Mouse (Mus musculus) testis, adult 2 months (tissue): ENCODE measurements around the gene Sidt1. TPM values are rescaled to one million over a fixed set of nuclear protein-coding genes. Genes with fewer than 3 reads are reported as not detected.
A peak's percentile ranks its signal among the peaks of the same experiment; 100 is the strongest.

ENCODE experiments used
- H3K27ac ChIP-seq: fragments of 200-500 bp; 2 replicates; pipeline ENCODE4 v1.5.1; 2012; ENCODE audit warnings: low read depth, low read length; ENCODE audit not compliant: control insufficient read depth, insufficient read depth
- H3K27me3 ChIP-seq: fragments of 200-500 bp; 2 replicates; pipeline ENCODE4 v1.6.1; 2012; ENCODE audit warnings: mild to moderate bottlenecking, low read length, moderate library complexity; ENCODE audit not compliant: control insufficient read depth, insufficient read depth
- H3K36me3 ChIP-seq: fragments of 200-500 bp; 2 replicates; pipeline ENCODE4 v1.6.1; 2012; ENCODE audit warnings: mild to moderate bottlenecking, low read length; ENCODE audit not compliant: control insufficient read depth, insufficient read depth
- H3K4me1 ChIP-seq: fragments of 200-500 bp; 2 replicates; pipeline ENCODE4 v1.6.1; 2012; ENCODE audit warnings: low read length; ENCODE audit not compliant: control insufficient read depth, insufficient read depth
- H3K4me3 ChIP-seq: fragments of 200-500 bp; 2 replicates; pipeline ENCODE4 v1.5.1; 2012; ENCODE audit warnings: low read depth, mild to moderate bottlenecking, low read length, moderate library complexity, mixed read lengths; ENCODE audit not compliant: control insufficient read depth
- CTCF ChIP-seq: fragments of 200-500 bp; IDR thresholded peaks from 2 replicates; pipeline ENCODE4 v1.5.1; 2012; ENCODE audit warnings: low read depth, mild to moderate bottlenecking, inconsistent platforms, low read length, moderate library complexity; ENCODE audit not compliant: control insufficient read depth, insufficient read depth, insufficient replicate concordance
- POLR2A ChIP-seq: fragments of 200-500 bp; IDR thresholded peaks from 2 replicates; pipeline ENCODE4 v1.6.1; 2012; ENCODE audit warnings: low read depth, mild to moderate bottlenecking, inconsistent platforms, low read length, moderate library complexity; ENCODE audit not compliant: control insufficient read depth
- polyA plus RNA-seq: library from polyadenylated mRNA; depleted of rRNA; stranded (reverse); fragments of >200 nt; gene quantifications from 2 replicates; pipeline ENCODE4 v1.2.3, GENCODE M21; 2012

Gene Sidt1
- polyA plus RNA-seq, 1 experiment = 0.15 TPM

GRCm38 (mm10) chr16:44356291-44356690 is 23.3 kb upstream of the Sidt1 start:
- TF ChIP-seq CTCF (no peak), POLR2A (no peak)
- Histone ChIP-seq H3K27me3 (no peaks in the 10 kb centered on the region), H3K36me3 (no peaks in the 10 kb centered on the region), H3K4me3 (no peak overlapping the region), H3K4me1 (no peaks in the 10 kb centered on the region), H3K27ac (no peak overlapping the region)

DNA sequence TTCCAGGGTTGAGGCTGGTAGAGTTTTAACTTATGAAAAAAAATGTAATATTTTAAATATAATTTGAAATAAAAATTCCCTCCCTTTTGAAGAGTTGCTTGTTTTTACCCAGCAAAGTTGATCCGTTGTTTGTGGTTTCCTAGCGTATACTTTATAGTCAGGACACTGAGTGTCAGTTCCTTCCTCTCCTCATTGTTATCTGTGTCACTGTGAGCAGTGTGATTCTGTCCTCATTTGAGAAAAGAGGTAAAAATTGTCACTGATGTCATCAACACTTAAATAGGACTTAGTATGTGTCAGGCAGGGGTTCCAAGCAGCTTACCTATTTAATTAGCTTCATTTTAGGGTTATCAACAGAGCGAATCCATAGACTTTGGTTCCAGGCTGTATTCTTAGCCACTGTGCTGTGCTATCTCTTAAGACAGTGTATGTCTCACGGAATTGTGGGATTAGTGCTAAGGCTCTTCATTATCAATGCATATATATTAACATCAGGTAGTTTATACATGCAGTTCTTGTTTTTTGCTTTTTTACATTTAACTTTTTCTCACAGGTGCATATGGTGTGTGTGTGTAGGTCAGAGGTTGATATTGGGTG is 16.9 kb upstream of the Sidt1 start:
- TF ChIP-seq CTCF (no peak), POLR2A (no peak)
- no peak overlapping the region for H3K27ac ChIP-seq
- no peaks in the 10 kb centered on the region for H3K27me3 ChIP-seq
- H3K36me3 ChIP-seq = no peaks in the 10 kb centered on the region
- H3K4me3 ChIP-seq = no peak overlapping the region
- no peaks in the 10 kb centered on the region for H3K4me1 ChIP-seq

DNA sequence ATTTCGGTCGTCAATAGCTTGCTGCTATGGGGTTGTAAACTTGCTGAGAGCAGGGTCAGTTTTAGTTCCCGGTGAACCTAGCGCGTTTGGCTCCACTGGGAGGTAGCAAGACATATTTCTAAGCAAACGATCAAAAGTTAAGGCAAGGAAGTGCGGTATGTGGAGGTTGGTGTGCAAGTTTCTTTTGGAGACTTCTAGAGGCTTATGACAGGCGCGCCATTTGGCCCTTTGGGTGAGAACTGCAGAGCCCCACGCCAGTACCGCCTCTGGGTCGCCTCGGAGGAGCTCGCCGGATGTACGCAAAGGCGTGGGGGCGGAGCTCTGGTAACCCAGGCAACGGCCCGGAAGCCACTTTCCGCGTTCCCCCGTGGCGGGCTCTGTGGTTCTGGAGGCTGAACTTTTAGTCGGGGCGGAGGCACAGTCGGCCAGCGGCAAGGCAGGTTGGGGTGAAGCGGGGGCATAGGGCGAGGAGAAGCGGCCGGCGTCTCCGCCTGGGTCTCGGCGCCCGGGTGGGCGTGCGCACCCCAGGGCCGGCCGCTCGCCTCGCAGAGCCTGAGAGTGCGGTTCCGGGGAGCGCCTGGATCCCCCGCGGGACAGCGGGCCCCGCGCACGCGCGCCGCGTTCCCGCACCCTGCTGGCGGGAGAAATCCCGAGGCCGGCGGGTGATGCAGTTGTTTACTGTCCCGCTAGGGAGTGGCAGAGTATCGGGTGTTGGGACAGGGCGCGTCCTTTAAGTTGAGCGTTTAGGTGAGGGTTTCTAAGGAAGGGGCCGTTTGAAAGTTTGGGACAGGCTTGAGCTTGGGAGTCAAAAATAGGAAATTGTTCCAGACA is 14.3 kb upstream of the Sidt1 start, which contains the start of gene Spice1:
Gene Spice1 (plus strand): TSS at position 51 of the 831 bp plus-strand sequence.
- Histone ChIP-seq H3K4me1 (no peaks in the 10 kb centered on the region), H3K36me3 (no peaks in the 10 kb centered on the region), H3K27ac (peak within 1 kb of the TSS; percentile 82), H3K27me3 (no peaks in the 10 kb centered on the region), H3K4me3 (peak within 1 kb of the TSS; percentile 92)
- TF ChIP-seq CTCF (peak; percentile 31; the same call in 1 of the 2 replicates), POLR2A (peak; percentile 85)

- TF ChIP-seq POLR2A = no peak
- no peak for TF ChIP-seq CTCF
- Histone ChIP-seq H3K36me3 (no peaks in the 10 kb centered on the region), H3K4me3 (no peak overlapping the region), H3K27ac (no peak overlapping the region), H3K27me3 (no peaks in the 10 kb centered on the region), H3K4me1 (peaks cover 1% of the 10 kb centered on the region)
Observed at GRCm38 (mm10) chr16:44337541-44337940, 4.5 kb upstream of the Sidt1 start.

GRCm38 (mm10) chr16:44331995-44332860 is 768 bp downstream of the Sidt1 start:
- TF ChIP-seq CTCF (no peak), POLR2A (no peak)
- Histone ChIP-seq H3K36me3 (no peaks in the 10 kb centered on the region), H3K27ac (no peak overlapping the region), H3K4me3 (peak overlapping the region; percentile 61), H3K27me3 (no peaks in the 10 kb centered on the region), H3K4me1 (peaks cover 6% of the 10 kb centered on the region)

DNA sequence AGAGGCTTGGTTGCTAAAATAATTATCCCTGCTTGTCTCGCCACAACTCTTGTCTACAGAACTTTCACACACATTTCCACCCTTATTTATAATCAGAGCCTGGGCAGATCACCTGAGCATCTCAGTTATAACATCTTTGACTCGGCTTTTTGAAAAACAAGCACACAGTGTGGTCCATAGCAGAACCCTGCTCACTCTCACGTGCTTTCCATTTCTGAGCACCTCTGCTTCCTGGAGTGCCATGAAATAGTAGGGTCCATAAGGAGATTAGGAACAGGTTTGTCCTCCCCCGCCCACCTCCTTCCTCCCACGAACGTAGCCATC is 1.4 kb downstream of the Sidt1 start:
- H3K27me3 ChIP-seq = no peaks in the 10 kb centered on the region
- H3K27ac ChIP-seq = no peak overlapping the region
- H3K4me1 ChIP-seq = peaks cover 6% of the 10 kb centered on the region
- peak overlapping the region; percentile 61 for H3K4me3 ChIP-seq
- no peak for TF ChIP-seq CTCF
- TF ChIP-seq POLR2A = no peak
- H3K36me3 ChIP-seq = no peaks in the 10 kb centered on the region

DNA sequence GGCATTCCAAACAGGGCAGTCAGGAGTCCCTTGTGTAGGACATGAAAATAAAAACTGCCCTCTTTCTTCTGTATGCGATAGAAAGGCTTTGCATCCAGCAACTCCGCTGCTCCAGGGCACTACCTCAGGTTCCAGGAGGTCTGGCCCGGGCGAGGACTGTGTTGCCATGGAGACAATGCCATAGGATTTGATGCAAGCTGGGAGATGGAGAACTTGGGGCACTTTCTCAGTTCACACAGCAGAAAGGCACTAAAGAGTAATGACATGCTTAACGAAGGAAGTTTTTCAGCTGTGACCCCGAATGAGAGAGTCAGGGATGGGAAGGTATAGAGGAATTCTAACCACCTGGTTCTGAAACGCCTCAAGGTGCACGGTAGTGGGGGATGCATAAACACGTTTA is 1.8 kb downstream of the Sidt1 start:
- no peak overlapping the region for H3K4me3 ChIP-seq
- no peaks in the 10 kb centered on the region for H3K27me3 ChIP-seq
- peaks cover 6% of the 10 kb centered on the region for H3K4me1 ChIP-seq
- TF ChIP-seq POLR2A (no peak), CTCF (no peak)
- H3K36me3 ChIP-seq = no peaks in the 10 kb centered on the region
- H3K27ac ChIP-seq = no peak overlapping the region
